Mouse (Mus musculus) bone marrow, adult 2 months (tissue): ENCODE data around the gene Itgax.

ENCODE experiments used
- CTCF ChIP-seq: fragments of 200-500 bp; IDR thresholded peaks from 2 replicates; pipeline ENCODE4 v1.5.1; 2011; ENCODE audit warnings: low read length, control low read depth; ENCODE audit not compliant: control insufficient read depth, insufficient read depth
- POLR2A ChIP-seq: fragments of 200-500 bp; IDR thresholded peaks from 2 replicates; pipeline ENCODE4 v1.6.1; 2011; ENCODE audit warnings: low read depth, mild to moderate bottlenecking, control low read depth, low read length, borderline replicate concordance; ENCODE audit not compliant: control insufficient read depth

DNA sequence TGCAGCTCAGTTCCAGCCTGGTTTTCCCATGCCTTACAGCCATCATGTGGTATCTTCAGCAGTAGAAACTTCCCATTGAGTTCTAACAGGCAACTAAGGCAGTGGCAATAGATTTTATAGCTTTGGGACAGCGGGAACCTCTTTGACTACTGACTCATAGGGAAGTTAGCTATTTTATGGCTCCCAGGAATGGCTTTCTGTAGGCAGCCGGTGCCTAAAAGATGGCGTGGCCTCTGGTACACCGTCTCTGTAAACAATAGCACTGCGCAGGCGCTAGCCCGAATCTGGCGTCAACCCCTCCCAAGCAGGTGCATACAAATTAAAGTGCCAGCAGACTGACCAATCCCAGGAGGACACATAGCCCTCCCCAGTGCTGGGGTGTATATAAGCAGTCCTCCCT lies 21.6 kb downstream of the Itgax start:
- TF ChIP-seq POLR2A = no peak
- TF ChIP-seq CTCF = no peak
